Mouse (Mus musculus) forebrain, embryonic 11.5 days (tissue): Measurements from ENCODE around the gene Lrrc8a. TPM values are rescaled to one million over a fixed set of nuclear protein-coding genes. Genes with fewer than 3 reads are reported as not detected.

ENCODE experiments used
- ATAC-seq: fragments of 200-750 bp; cut with Nextera tagmentation; replicated peaks from 2 replicates; pipeline ENCODE4 v1.8.0; 2017; ENCODE audit warnings: moderate TSS enrichment; ENCODE audit not compliant: low FRiP score
- DNase-seq: peaks from one replicate; pipeline ENCODE4 v3.0.0-alpha.2; 2017; ENCODE audit warnings: low spot score
- H3K27ac ChIP-seq: fragments of 300-500 bp; sonication (generic); 2 replicates; pipeline ENCODE4 v1.5.1; 2014; ENCODE audit warnings: low read depth, low read length
- H3K27me3 ChIP-seq: fragments of 300-500 bp; sonication (generic); 2 replicates; pipeline ENCODE4 v1.6.1; 2014; ENCODE audit warnings: mild to moderate bottlenecking, low read length, mixed read lengths; ENCODE audit not compliant: control insufficient read depth, insufficient read depth
- H3K36me3 ChIP-seq: fragments of 300-500 bp; sonication (generic); 2 replicates; pipeline ENCODE4 v1.6.1; 2014; ENCODE audit warnings: mild to moderate bottlenecking, low read length, moderate library complexity, mixed read lengths; ENCODE audit not compliant: control insufficient read depth, insufficient read depth
- H3K4me1 ChIP-seq: fragments of 300-500 bp; sonication (generic); replicated peaks from 2 replicates; pipeline ENCODE4 v1.6.1; 2014; ENCODE audit warnings: low read length, mixed read lengths; ENCODE audit not compliant: control insufficient read depth, insufficient read depth
- H3K4me2 ChIP-seq: fragments of 300-500 bp; sonication (generic); 2 replicates; pipeline ENCODE4 v1.6.1; 2014; ENCODE audit warnings: low read depth, mild to moderate bottlenecking, low read length, moderate library complexity, mixed read lengths; ENCODE audit not compliant: severe bottlenecking
- H3K4me3 ChIP-seq: fragments of 300-500 bp; sonication (generic); 2 replicates; pipeline ENCODE4 v1.5.1; 2014; ENCODE audit warnings: low read depth, low read length
- H3K9ac ChIP-seq: fragments of 300-500 bp; sonication (generic); 2 replicates; pipeline ENCODE4 v1.6.1; 2014; ENCODE audit warnings: low read length
- H3K9me3 ChIP-seq: fragments of 300-500 bp; sonication (generic); 2 replicates; pipeline ENCODE4 v1.6.1; 2016; ENCODE audit warnings: low read length, mixed read lengths; ENCODE audit not compliant: control insufficient read depth
- WGBS: fragments of 180-500 bp; shearing (Covaris S2); extraction: QIAGEN DNeasy Blood & Tissue Kit; methylation state at CpG from one replicate; pipeline ENCODE4 v1.1.7; 2014; 5-methylcytosine and 5-hydroxymethylcytosine counted together
- polyA plus RNA-seq: library from polyadenylated mRNA; unstranded; fragments of >200 nt; fragmentation: Nextera tagmentation; extraction: Ambion mirVana; gene quantifications from 2 replicates; pipeline ENCODE4 v1.2.1, GENCODE M21; 2014

Lrrc8a gene
- polyA plus RNA-seq, 1 experiment from 2014 or later: 50.7 TPM

DNA sequence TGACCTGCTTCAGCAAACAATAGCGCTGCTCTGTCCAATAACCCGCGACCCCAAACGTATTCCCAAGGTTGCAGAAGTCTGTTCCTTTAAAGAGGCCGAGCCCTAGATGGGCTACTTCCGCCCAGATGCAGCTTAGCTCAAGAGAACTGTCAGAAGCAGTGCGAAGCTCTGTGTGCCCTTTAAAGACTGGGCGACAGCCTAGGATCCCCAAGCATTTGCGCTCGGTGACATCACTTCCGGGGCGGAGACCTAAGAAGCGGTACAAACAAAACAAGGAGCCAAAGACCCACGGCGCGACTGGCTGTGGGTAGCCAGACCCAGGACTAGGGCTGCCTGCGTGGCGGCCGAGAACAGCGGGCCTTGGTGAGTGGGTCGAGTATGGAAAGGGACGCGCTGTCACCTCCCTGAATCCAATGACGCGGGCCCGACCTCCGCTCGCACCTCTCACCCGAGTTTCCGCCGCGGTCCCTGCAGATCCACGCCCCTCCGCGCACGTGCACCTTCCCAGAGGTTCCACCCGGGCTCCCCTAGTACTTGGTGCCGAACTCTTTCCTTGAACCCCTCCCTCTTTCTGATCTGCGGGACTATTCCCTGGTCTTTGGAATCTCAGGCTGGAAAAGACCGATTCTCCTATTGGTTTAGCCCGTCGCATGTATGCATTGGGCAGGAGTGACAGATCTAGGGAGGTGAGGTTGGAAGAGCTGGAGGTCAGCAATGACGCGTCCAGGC, 31.7 kb upstream of the Lrrc8a start, which contains the start of gene Kyat1:
TSS of gene Kyat1 (minus strand) at position 219 of the 729 bp plus-strand sequence.
- Histone ChIP-seq H3K27ac (no peak within 1 kb of the TSS), H3K4me2 (peak within 1 kb of the TSS; percentile 79), H3K4me1 (peaks cover 3% of the 10 kb centered on the region), H3K9ac (peak within 1 kb of the TSS; percentile 58), H3K9me3 (no peaks in the 10 kb centered on the region), H3K4me3 (peak within 1 kb of the TSS; percentile 64), H3K27me3 (no peaks in the 10 kb centered on the region), H3K36me3 (no peaks in the 10 kb centered on the region)
- peak; percentile 95 for ATAC-seq
- DNase-seq: peak; percentile 93
- WGBS: under 1% methylated on average over 44 of the region's 44 CpGs

DNA sequence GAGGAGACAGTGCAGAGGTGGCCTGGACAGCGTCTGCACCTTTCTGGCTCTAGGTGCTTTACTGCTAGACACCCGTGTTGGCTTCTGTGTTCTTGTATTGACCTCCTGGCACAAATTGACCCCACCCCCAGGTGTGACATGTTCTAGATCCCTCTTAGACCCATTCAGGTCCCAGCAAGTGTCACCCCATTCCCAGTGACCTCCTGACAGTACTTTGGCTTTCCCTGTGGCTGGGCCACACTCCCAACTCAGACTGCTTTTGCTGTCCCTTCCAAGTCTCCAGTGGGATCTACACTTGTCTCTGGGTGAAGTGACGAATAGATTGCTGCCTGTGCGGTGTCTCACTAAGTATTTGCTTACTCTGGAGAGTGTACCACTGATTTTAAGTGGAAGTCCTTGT, 30.1 kb upstream of the Lrrc8a start:
- Histone ChIP-seq H3K9ac (no peak overlapping the region), H3K36me3 (no peaks in the 10 kb centered on the region), H3K4me2 (no peak overlapping the region), H3K4me3 (no peak overlapping the region), H3K9me3 (no peaks in the 10 kb centered on the region), H3K4me1 (peaks cover 3% of the 10 kb centered on the region), H3K27ac (no peak overlapping the region), H3K27me3 (no peaks in the 10 kb centered on the region)
- WGBS: 82% methylated on average over 4 of the region's 4 CpGs
- ATAC-seq (no peak), DNase-seq (no peak)

DNA sequence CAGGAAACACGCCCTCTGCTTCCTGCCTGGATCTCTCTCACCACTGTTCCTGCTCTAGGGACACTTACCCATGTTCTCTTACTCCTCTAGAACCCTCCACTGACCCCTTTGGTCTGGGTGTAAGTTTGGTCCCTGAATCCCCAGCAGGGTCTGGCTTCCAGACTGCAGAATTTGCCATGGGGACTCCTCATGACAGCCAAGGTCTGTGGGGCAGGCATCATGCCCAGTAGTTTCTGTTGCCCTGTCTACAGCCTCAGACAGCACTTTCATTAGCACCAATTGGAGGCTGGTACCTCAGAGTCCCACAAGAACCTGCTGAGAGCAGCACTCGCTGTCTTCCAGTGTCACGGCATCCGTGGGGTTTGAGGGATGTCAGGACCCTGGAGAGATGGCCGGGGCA, 29.6 kb upstream of the Lrrc8a start:
- DNase-seq (no peak), ATAC-seq (no peak)
- Histone ChIP-seq H3K9ac (no peak overlapping the region), H3K27me3 (no peaks in the 10 kb centered on the region), H3K9me3 (no peaks in the 10 kb centered on the region), H3K4me2 (no peak overlapping the region), H3K4me3 (no peak overlapping the region), H3K36me3 (no peaks in the 10 kb centered on the region), H3K4me1 (peaks cover 3% of the 10 kb centered on the region), H3K27ac (no peak overlapping the region)
- WGBS: 72% methylated on average over 5 of the region's 5 CpGs

DNA sequence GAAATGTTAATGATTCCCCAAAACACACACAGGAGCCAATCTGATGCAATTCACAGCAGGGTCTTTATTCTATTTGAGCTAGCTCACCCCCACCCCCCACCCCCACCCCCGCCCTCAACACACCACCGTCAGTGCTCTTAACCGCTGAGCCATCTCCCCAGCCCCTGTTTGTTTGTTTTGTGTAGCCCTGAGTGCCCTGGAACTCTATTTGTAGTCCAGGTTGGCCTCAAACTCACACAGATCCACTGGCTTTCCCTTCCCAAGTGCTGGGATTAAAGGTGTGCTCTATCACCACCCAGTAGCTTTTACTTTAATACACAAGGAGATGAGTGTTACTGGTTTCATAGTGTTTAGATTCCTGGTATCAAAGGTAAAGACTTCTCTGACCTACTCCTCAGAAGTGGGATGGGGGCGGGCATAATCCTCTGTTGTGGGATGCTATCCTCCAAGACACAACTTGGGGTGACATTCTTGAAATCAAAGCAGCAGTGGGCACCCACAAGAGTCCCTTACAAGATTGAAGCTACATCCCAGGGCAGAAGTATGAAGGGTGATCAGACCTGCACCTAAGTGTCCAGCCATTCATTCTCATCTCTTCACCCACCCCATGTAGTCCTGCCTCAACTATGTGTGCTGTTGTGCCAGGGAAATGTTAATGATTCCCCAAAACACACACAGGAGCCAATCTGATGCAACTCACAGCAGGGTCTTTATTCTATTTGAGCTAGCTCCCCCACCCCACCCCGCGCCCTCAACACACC, 25.9 kb upstream of the Lrrc8a start:
- 77% methylated on average over 6 of the region's 6 CpGs for WGBS
- no peaks in the 10 kb centered on the region for H3K27me3 ChIP-seq
- H3K9me3 ChIP-seq: no peaks in the 10 kb centered on the region
- H3K36me3 ChIP-seq: no peaks in the 10 kb centered on the region
- no peak overlapping the region for H3K4me2 ChIP-seq
- DNase-seq (no peak), ATAC-seq (no peak)
- no peak overlapping the region for H3K4me3 ChIP-seq
- no peak overlapping the region for H3K27ac ChIP-seq
- H3K4me1 ChIP-seq: no peaks in the 10 kb centered on the region
- no peak overlapping the region for H3K9ac ChIP-seq

DNA sequence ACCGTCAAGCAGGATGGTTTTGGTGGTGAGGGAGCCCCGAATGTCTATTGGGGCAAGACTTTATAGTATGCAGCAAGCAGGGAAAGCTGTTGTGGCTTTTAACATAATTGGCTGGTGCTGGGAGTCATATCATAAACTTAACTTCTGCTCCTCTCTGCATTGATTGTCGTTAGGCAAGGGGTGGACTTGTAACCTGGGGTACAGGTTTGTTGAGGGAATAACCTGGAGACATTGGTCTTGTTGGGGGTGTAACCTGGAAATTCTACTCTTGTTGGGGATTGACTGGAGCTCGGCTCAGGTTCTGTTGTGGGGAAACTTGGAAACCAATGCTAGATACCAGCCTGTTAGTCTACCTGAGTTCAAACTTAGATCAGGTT, 25.4 kb upstream of the Lrrc8a start:
- H3K4me1 ChIP-seq: no peaks in the 10 kb centered on the region
- no peak for ATAC-seq
- no peaks in the 10 kb centered on the region for H3K36me3 ChIP-seq
- WGBS: 79% methylated on average over 4 of the region's 4 CpGs
- H3K9ac ChIP-seq: no peak overlapping the region
- no peak overlapping the region for H3K4me2 ChIP-seq
- no peaks in the 10 kb centered on the region for H3K27me3 ChIP-seq
- no peak overlapping the region for H3K27ac ChIP-seq
- H3K9me3 ChIP-seq: no peaks in the 10 kb centered on the region
- no peak for DNase-seq
- no peak overlapping the region for H3K4me3 ChIP-seq

DNA sequence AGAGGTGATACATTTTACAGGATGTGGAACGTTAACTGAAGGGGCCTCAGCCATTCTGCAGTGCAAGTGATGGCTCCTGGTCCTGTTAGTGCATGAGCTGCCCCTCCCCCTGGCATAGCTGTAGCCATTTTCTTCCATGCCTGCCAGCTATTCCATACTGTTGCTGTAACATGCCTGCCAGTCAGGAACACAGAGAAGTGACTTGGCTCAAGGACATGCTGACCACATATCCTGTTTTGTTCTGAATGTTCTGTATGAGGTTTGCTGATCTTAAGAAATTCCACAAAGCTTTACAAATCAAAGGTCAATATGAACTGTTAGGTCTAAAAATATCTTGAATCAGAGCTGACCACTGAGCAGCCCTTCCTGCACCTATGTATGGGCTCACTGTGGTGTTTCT, 24.6 kb upstream of the Lrrc8a start:
- DNase-seq (no peak), ATAC-seq (no peak)
- Histone ChIP-seq H3K27ac (no peak overlapping the region), H3K4me3 (no peak overlapping the region), H3K4me2 (no peak overlapping the region), H3K9me3 (no peaks in the 10 kb centered on the region), H3K4me1 (no peaks in the 10 kb centered on the region), H3K27me3 (no peaks in the 10 kb centered on the region), H3K36me3 (no peaks in the 10 kb centered on the region), H3K9ac (no peak overlapping the region)
- WGBS: 89% methylated on average over 1 of the region's 1 CpGs

DNA sequence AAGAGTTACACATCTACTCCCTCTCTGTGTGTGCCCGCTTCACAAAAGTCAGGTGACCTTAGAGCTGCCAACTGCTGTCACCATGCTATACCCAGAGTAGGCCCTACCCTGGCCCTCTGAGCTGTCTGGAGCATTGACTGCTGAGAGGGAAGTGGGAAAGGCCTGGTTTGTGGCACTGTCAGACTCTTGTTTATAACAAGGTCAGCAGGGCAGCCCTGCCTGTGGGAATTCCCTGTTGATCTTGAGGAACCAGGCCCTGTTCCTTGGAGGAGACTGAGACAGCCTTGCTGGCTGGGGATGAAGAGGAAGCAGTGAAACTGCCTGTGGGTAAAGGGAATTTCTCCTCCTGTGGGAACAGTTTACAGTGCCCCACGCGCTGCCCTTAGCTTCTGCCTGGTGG, 22.8 kb upstream of the Lrrc8a start:
- no peaks in the 10 kb centered on the region for H3K27me3 ChIP-seq
- H3K4me1 ChIP-seq: no peaks in the 10 kb centered on the region
- H3K36me3 ChIP-seq: no peaks in the 10 kb centered on the region
- 93% methylated on average over 3 of the region's 3 CpGs for WGBS
- H3K4me2 ChIP-seq: no peak overlapping the region
- no peak overlapping the region for H3K4me3 ChIP-seq
- no peak overlapping the region for H3K27ac ChIP-seq
- ATAC-seq (no peak), DNase-seq (no peak)
- H3K9ac ChIP-seq: no peak overlapping the region
- H3K9me3 ChIP-seq: no peaks in the 10 kb centered on the region

DNA sequence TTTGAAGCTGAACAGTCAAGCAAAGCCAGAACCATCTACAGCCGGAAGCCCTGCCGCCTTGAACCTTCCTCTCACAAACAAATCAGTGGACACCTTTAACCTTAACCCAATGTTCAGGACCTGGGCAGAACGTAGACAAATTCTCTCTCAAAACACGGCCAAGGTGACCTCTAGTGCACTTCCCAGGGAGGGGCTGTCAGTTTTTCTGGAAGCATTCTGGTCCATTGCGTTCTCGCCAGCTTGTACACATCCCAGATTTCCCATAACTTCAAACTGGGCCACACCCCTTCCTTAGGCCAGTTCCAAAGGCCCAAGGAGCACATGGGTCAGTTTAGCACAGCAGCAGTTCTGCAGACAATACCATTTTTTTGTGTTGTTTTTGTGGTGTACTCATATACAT, 22.0 kb upstream of the Lrrc8a start:
- Histone ChIP-seq H3K27ac (no peak overlapping the region), H3K4me1 (no peaks in the 10 kb centered on the region), H3K27me3 (no peaks in the 10 kb centered on the region), H3K9me3 (no peaks in the 10 kb centered on the region), H3K36me3 (no peaks in the 10 kb centered on the region), H3K9ac (no peak overlapping the region), H3K4me3 (no peak overlapping the region), H3K4me2 (no peak overlapping the region)
- no peak for ATAC-seq
- no peak for DNase-seq
- WGBS: 89% methylated on average over 6 of the region's 6 CpGs

DNA sequence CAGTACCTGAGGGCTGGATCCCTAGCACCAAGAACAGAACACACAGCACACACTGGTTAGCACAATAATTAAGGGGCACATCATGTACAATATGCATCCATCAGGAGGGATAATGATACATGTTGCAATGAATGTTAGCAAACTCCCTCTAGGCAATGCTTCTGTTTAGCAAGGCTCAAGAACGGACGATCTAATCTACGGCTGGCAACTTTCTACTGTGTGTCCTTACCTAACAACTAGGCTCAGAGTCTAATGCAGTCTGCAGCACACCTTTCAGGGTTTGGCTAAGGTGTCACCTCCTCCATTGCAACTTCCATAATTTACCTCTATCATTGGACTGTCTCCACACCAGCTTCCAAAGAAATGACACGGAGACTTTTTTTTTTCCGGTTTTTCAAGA, 21.2 kb upstream of the Lrrc8a start:
- ATAC-seq: no peak
- H3K36me3 ChIP-seq: no peaks in the 10 kb centered on the region

More for the DNA sequence above, 21.2 kb upstream of the Lrrc8a start:
- H3K9me3 ChIP-seq: no peaks in the 10 kb centered on the region
- no peak for DNase-seq
- no peak overlapping the region for H3K9ac ChIP-seq
- no peak overlapping the region for H3K27ac ChIP-seq
- WGBS: 93% methylated on average over 5 of the region's 5 CpGs
- no peaks in the 10 kb centered on the region for H3K27me3 ChIP-seq
- no peak overlapping the region for H3K4me2 ChIP-seq
- no peaks in the 10 kb centered on the region for H3K4me1 ChIP-seq
- H3K4me3 ChIP-seq: no peak overlapping the region
